Mouse (Mus musculus) CH12.LX (cell line): ENCODE data around the gene Kat2a.

Source experiments
- CTCF ChIP-seq, 2 experiments: IDR thresholded peaks in 1 of 2; conservative IDR thresholded peaks in 1 of 2; 2 replicates each; pipeline ENCODE4 v1.5.1; 2011 to 2012; ENCODE audit warnings: low read depth in 2 of 2, low read length in 2 of 2, improper control_type of control experiment in 1 of 2, inconsistent platforms in 1 of 2, mild to moderate bottlenecking in 1 of 2, moderate library complexity in 1 of 2
- EP300 ChIP-seq: IDR thresholded peaks from 2 replicates; pipeline ENCODE4 v1.6.1; 2011; ENCODE audit warnings: low read length, improper control_type of control experiment
- JUND ChIP-seq: conservative IDR thresholded peaks from 2 replicates; pipeline ENCODE4 v1.6.1; 2011; ENCODE audit warnings: low read depth, low read length, improper control_type of control experiment
- MAX ChIP-seq: IDR thresholded peaks from 2 replicates; pipeline ENCODE4 v1.6.1; 2011; ENCODE audit warnings: low read length, improper control_type of control experiment
- MEF2A ChIP-seq: IDR thresholded peaks from 2 replicates; pipeline ENCODE4 v1.6.1; 2014; ENCODE audit warnings: low read depth, mild to moderate bottlenecking, inconsistent platforms, low read length, improper control_type of control experiment, borderline replicate concordance
- NELFE ChIP-seq: IDR thresholded peaks from 2 replicates; pipeline ENCODE4 v1.6.1; 2011; ENCODE audit warnings: low read depth, low read length, improper control_type of control experiment
- POLR2A ChIP-seq: IDR thresholded peaks from 2 replicates; pipeline ENCODE4 v1.6.1; 2011; ENCODE audit warnings: low read depth, mild to moderate bottlenecking, improper control_type of control experiment, low read length
- RAD21 ChIP-seq: IDR thresholded peaks from 2 replicates; pipeline ENCODE4 v1.6.1; 2011; ENCODE audit warnings: low read depth, mild to moderate bottlenecking, low read length, improper control_type of control experiment, moderate library complexity
- ZKSCAN1 ChIP-seq: IDR thresholded peaks from 2 replicates; pipeline ENCODE4 v1.6.1; 2012; ENCODE audit warnings: low read depth, inconsistent platforms, low read length, improper control_type of control experiment, borderline replicate concordance
- ZMIZ1 ChIP-seq: IDR thresholded peaks from 2 replicates; pipeline ENCODE4 v1.6.1; 2012; ENCODE audit warnings: low read depth, mild to moderate bottlenecking, inconsistent platforms, low read length, improper control_type of control experiment

GRCm38 (mm10) chr11:100692164-100692616 is 20.1 kb downstream of the Kat2a start, which contains the start of gene Zfp385c:
- TF ChIP-seq NELFE: no peak
- no peak for TF ChIP-seq CTCF (conservative IDR thresholded peaks at IDR 0.05 in 1 of 2, IDR thresholded peaks at IDR 0.05 in 1 of 2; ENCODE audit: low read depth in 2 of 2, low read length in 2 of 2)
- no peak for TF ChIP-seq EP300
- no peak for TF ChIP-seq POLR2A
- TF ChIP-seq ZKSCAN1: no peak
- TF ChIP-seq JUND: no peak
- no peak for TF ChIP-seq MEF2A
- TF ChIP-seq RAD21: no peak
- TF ChIP-seq ZMIZ1: no peak
- no peak for TF ChIP-seq MAX
